Mouse (Mus musculus): Measurements from ENCODE around the gene Usp2.

DNA sequence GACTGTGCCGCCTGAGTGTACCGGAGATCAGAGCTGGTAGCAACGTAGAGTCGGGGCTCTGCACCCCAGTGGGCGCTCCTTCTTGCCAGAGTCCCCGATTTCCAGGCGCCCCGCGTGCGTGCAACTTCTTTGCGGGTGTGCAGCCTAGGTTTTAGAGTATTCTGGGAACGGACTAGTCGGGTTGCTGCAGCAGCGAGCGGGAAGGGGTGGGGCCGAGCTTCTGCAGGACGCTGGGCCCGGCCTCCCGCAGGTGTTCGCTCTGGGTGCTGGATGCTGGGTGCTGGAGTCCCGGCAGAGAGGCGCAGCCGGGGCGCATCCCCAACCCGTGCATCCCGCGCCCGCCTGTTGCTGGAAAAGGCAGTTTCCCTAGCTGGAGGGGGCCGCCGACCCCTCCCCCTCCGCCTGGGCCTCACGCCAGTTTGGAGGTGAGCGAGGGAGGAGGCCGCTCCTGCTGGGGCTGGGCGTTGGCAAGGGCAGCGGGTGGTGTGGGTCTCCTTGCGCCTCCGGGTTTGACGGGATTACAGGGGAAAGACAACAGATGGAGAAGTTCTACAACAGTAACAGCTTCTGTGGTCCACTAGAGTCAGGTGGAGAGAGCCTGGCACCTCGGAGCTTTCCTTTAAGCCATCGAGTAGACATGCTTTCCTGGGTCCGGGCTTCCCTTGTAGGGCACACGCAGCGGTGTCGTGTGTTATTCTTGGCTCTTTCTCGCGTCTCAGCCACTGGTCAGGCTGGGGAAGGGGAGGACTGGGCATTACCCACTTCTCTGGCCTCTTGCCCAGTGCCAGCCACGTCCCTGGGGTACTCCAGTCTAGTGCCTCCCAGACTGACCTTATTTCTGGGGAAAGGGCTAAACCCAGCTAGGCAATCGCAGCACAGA, 68.3 kb downstream of the Usp2 start:
- no peak for TF ChIP-seq CTCF (IDR thresholded peaks at IDR 0.05; ENCODE audit: low read depth, low read length)
- TF ChIP-seq POLR2A (IDR thresholded peaks at IDR 0.05; ENCODE audit: borderline replicate concordance, low read depth, low read length), result no peak
